Mouse (Mus musculus) liver, embryonic 16.5 days (tissue): ENCODE data around the gene Olfr49. TPM values are rescaled to one million over a fixed set of nuclear protein-coding genes. Genes with fewer than 3 reads are reported as not detected.
A peak's percentile ranks its signal among the peaks of the same experiment; 100 is the strongest.

Source experiments
- ATAC-seq: fragments of 200-750 bp; cut with Nextera tagmentation; 2 replicates; pipeline ENCODE4 v1.8.0; 2017; ENCODE audit warnings: low read depth, mild to moderate bottlenecking, moderate number of reproducible peaks, moderate library complexity
- H3K27ac ChIP-seq: fragments of 300-500 bp; sonication (generic); 2 replicates; pipeline ENCODE4 v1.5.1; 2014; ENCODE audit warnings: mild to moderate bottlenecking, low read length
- H3K27me3 ChIP-seq: fragments of 300-500 bp; sonication (generic); 2 replicates; pipeline ENCODE4 v1.6.1; 2014; ENCODE audit warnings: low read depth, low read length, mixed read lengths; ENCODE audit not compliant: control insufficient read depth, insufficient read depth
- H3K36me3 ChIP-seq: fragments of 300-500 bp; sonication (generic); 2 replicates; pipeline ENCODE4 v1.6.1; 2014; ENCODE audit warnings: mild to moderate bottlenecking; ENCODE audit not compliant: control insufficient read depth, insufficient read depth
- H3K4me1 ChIP-seq: fragments of 300-500 bp; sonication (generic); 2 replicates; pipeline ENCODE4 v1.6.1; 2014; ENCODE audit warnings: low read depth, low read length, mixed read lengths; ENCODE audit not compliant: control insufficient read depth
- H3K4me2 ChIP-seq: fragments of 300-500 bp; sonication (generic); 2 replicates; pipeline ENCODE4 v1.6.1; 2014; ENCODE audit warnings: low read depth, low read length, mixed read lengths
- H3K4me3 ChIP-seq: fragments of 300-500 bp; sonication (generic); 2 replicates; pipeline ENCODE4 v1.5.1; 2014; ENCODE audit warnings: low read depth, mild to moderate bottlenecking, low read length
- H3K9ac ChIP-seq: fragments of 300-500 bp; sonication (generic); 2 replicates; pipeline ENCODE4 v1.6.1; 2014; ENCODE audit warnings: low read depth, low read length
- H3K9me3 ChIP-seq: fragments of 300-500 bp; sonication (generic); replicated peaks from 2 replicates; pipeline ENCODE4 v1.6.1; 2016; ENCODE audit warnings: low read length; ENCODE audit not compliant: control insufficient read depth
- WGBS: fragments of 180-500 bp; shearing (Covaris S2); extraction: QIAGEN DNeasy Blood & Tissue Kit; methylation state at CpG from one replicate; pipeline ENCODE4 v1.1.7; 2014; ENCODE audit not compliant: insufficient replicate concordance; 5-methylcytosine and 5-hydroxymethylcytosine counted together
- polyA plus RNA-seq: library from polyadenylated mRNA; unstranded; fragments of >200 nt; fragmentation: Nextera tagmentation; extraction: Ambion mirVana; gene quantifications from 2 replicates; pipeline ENCODE4 v1.2.1, GENCODE M21; 2015

Olfr49 gene
- polyA plus RNA-seq, 1 experiment from 2014 or later, result not detected

- 64% methylated on average over 6 of the region's 6 CpGs for WGBS
- no peak overlapping the region for H3K4me2 ChIP-seq
- ATAC-seq, result no peak
- H3K4me1 ChIP-seq, result no peaks in the 10 kb centered on the region
- no peaks in the 10 kb centered on the region for H3K36me3 ChIP-seq
- H3K4me3 ChIP-seq, result no peak overlapping the region
- H3K9ac ChIP-seq, result no peak overlapping the region
- no peaks in the 10 kb centered on the region for H3K27me3 ChIP-seq
- no peaks in the 10 kb centered on the region for H3K9me3 ChIP-seq
- no peak overlapping the region for H3K27ac ChIP-seq
These were observed 18.8 kb downstream of the Olfr49 start for GRCm38 (mm10) chr14:54265951-54266350.

- no peaks in the 10 kb centered on the region for H3K36me3 ChIP-seq
- no peak overlapping the region for H3K27ac ChIP-seq
- H3K27me3 ChIP-seq, result no peaks in the 10 kb centered on the region
- no peak overlapping the region for H3K9ac ChIP-seq
- no peak overlapping the region for H3K4me3 ChIP-seq
- 73% methylated on average over 10 of the region's 10 CpGs for WGBS
- ATAC-seq, result no peak
- no peaks in the 10 kb centered on the region for H3K4me1 ChIP-seq
- no peak overlapping the region for H3K4me2 ChIP-seq
- no peaks in the 10 kb centered on the region for H3K9me3 ChIP-seq
These were observed 19.6 kb downstream of the Olfr49 start for GRCm38 (mm10) chr14:54265093-54265492.

- Histone ChIP-seq H3K27ac (no peak overlapping the region), H3K9ac (no peak overlapping the region), H3K4me3 (no peak overlapping the region), H3K4me1 (peaks cover 4% of the 10 kb centered on the region), H3K4me2 (no peak overlapping the region), H3K9me3 (no peaks in the 10 kb centered on the region), H3K27me3 (no peaks in the 10 kb centered on the region), H3K36me3 (no peaks in the 10 kb centered on the region)
- ATAC-seq, result no peak
- 82% methylated on average over 7 of the region's 7 CpGs for WGBS
These were observed 20.5 kb downstream of the Olfr49 start for GRCm38 (mm10) chr14:54264231-54264630.

GRCm38 (mm10) chr14:54263099-54263498 is 21.6 kb downstream of the Olfr49 start:
- Histone ChIP-seq H3K9ac (no peak overlapping the region), H3K27me3 (no peaks in the 10 kb centered on the region), H3K4me3 (no peak overlapping the region), H3K4me1 (peaks cover 13% of the 10 kb centered on the region), H3K27ac (no peak overlapping the region), H3K4me2 (no peak overlapping the region), H3K36me3 (no peaks in the 10 kb centered on the region), H3K9me3 (no peaks in the 10 kb centered on the region)
- 75% methylated on average over 6 of the region's 6 CpGs for WGBS
- no peak for ATAC-seq

- H3K27me3 ChIP-seq, result no peaks in the 10 kb centered on the region
- no peaks in the 10 kb centered on the region for H3K36me3 ChIP-seq
These were observed 22.1 kb downstream of the Olfr49 start for GRCm38 (mm10) chr14:54262622-54263021.

GRCm38 (mm10) chr14:54261386-54261785 is 23.4 kb downstream of the Olfr49 start:
- Histone ChIP-seq H3K4me3 (no peak overlapping the region), H3K9me3 (no peaks in the 10 kb centered on the region), H3K27me3 (no peaks in the 10 kb centered on the region), H3K27ac (no peak overlapping the region), H3K4me1 (peaks cover 15% of the 10 kb centered on the region), H3K36me3 (no peaks in the 10 kb centered on the region), H3K4me2 (no peak overlapping the region), H3K9ac (no peak overlapping the region)
- 73% methylated on average over 2 of the region's 2 CpGs for WGBS
- no peak for ATAC-seq

More at GRCm38 (mm10) chr14:54262622-54263021, 22.1 kb downstream of the Olfr49 start:
- Histone ChIP-seq H3K4me1 (peaks cover 15% of the 10 kb centered on the region), H3K4me3 (no peak overlapping the region), H3K9me3 (no peaks in the 10 kb centered on the region), H3K4me2 (no peak overlapping the region), H3K9ac (no peak overlapping the region), H3K27ac (no peak overlapping the region)
- ATAC-seq, result no peak
- WGBS, result 78% methylated on average over 8 of the region's 8 CpGs

GRCm38 (mm10) chr14:54260196-54260595 is 24.5 kb downstream of the Olfr49 start:
- WGBS, result 60% methylated on average over 2 of the region's 2 CpGs
- H3K9ac ChIP-seq, result no peak overlapping the region
- H3K4me1 ChIP-seq, result peaks cover 15% of the 10 kb centered on the region
- peak overlapping the region; percentile 70 for H3K4me3 ChIP-seq
- ATAC-seq, result no peak
- peak overlapping the region; percentile 88; the same call in 1 of the 2 replicates for H3K4me2 ChIP-seq
- no peaks in the 10 kb centered on the region for H3K27me3 ChIP-seq
- no peak overlapping the region for H3K27ac ChIP-seq
- H3K9me3 ChIP-seq, result no peaks in the 10 kb centered on the region
- no peaks in the 10 kb centered on the region for H3K36me3 ChIP-seq

- Histone ChIP-seq H3K9ac (peak overlapping the region; percentile 78), H3K4me2 (peak overlapping the region; percentile 88), H3K4me3 (peak overlapping the region; percentile 70), H3K9me3 (no peaks in the 10 kb centered on the region), H3K36me3 (no peaks in the 10 kb centered on the region), H3K4me1 (peaks cover 19% of the 10 kb centered on the region), H3K27me3 (no peaks in the 10 kb centered on the region), H3K27ac (no peak overlapping the region)
- ATAC-seq, result no peak
- WGBS, result 23% methylated on average over 8 of the region's 8 CpGs
These were observed 25.0 kb downstream of the Olfr49 start for GRCm38 (mm10) chr14:54259722-54260085.

- no peaks in the 10 kb centered on the region for H3K36me3 ChIP-seq
- peak overlapping the region; percentile 88 for H3K4me2 ChIP-seq
- peak overlapping the region; percentile 78 for H3K9ac ChIP-seq
- peak overlapping the region; percentile 60 for H3K27ac ChIP-seq
- H3K4me3 ChIP-seq, result peak overlapping the region; percentile 70
- ATAC-seq, result peak; percentile 95
- peaks cover 21% of the 10 kb centered on the region for H3K4me1 ChIP-seq
- H3K9me3 ChIP-seq, result no peaks in the 10 kb centered on the region
- no peaks in the 10 kb centered on the region for H3K27me3 ChIP-seq
- WGBS, result 1% methylated on average over 35 of the region's 35 CpGs
These were observed 25.6 kb downstream of the Olfr49 start for GRCm38 (mm10) chr14:54259003-54259721.
